Mouse (Mus musculus) limb, embryonic 10.5 days (tissue): ENCODE results near the gene Ttll5. TPM values are rescaled to one million over a fixed set of nuclear protein-coding genes. Genes with fewer than 3 reads are reported as not detected.

Source experiments
- DNase-seq: peaks from one replicate; pipeline ENCODE4 v3.0.0-alpha.2; 2017; ENCODE audit warnings: low spot score
- H3K27ac ChIP-seq: fragments of 300-500 bp; sonication (generic); 2 replicates; pipeline ENCODE4 v1.5.1; 2016; ENCODE audit warnings: mild to moderate bottlenecking
- H3K27me3 ChIP-seq: fragments of 300-500 bp; sonication (generic); 2 replicates; pipeline ENCODE4 v1.6.1; 2016; ENCODE audit warnings: low read depth, mild to moderate bottlenecking; ENCODE audit not compliant: poor library complexity, severe bottlenecking
- H3K36me3 ChIP-seq: fragments of 300-500 bp; sonication (generic); 2 replicates; pipeline ENCODE4 v1.6.1; 2016; ENCODE audit warnings: mild to moderate bottlenecking, moderate library complexity
- H3K4me1 ChIP-seq: fragments of 300-500 bp; sonication (generic); 2 replicates; pipeline ENCODE4 v1.6.1; 2016
- H3K4me3 ChIP-seq: fragments of 300-500 bp; sonication (generic); 2 replicates; pipeline ENCODE4 v1.5.1; 2016; ENCODE audit warnings: mild to moderate bottlenecking, moderate library complexity
- H3K9me3 ChIP-seq: fragments of 300-500 bp; sonication (generic); replicated peaks from 2 replicates; pipeline ENCODE4 v1.6.1; 2016; ENCODE audit warnings: mild to moderate bottlenecking
- WGBS: fragments of 180-500 bp; shearing (Covaris S2); methylation state at CpG from one replicate; pipeline ENCODE4 v1.1.7; 2016; 5-methylcytosine and 5-hydroxymethylcytosine counted together
- polyA plus RNA-seq: library from polyadenylated mRNA; unstranded; fragments of >200 nt; fragmentation: Nextera tagmentation; extraction: Ambion mirVana; gene quantifications from 2 replicates; pipeline ENCODE4 v1.2.1, GENCODE M21; 2016

Ttll5 gene
- polyA plus RNA-seq, 1 experiment from 2014 or later = 22.4 TPM

DNA sequence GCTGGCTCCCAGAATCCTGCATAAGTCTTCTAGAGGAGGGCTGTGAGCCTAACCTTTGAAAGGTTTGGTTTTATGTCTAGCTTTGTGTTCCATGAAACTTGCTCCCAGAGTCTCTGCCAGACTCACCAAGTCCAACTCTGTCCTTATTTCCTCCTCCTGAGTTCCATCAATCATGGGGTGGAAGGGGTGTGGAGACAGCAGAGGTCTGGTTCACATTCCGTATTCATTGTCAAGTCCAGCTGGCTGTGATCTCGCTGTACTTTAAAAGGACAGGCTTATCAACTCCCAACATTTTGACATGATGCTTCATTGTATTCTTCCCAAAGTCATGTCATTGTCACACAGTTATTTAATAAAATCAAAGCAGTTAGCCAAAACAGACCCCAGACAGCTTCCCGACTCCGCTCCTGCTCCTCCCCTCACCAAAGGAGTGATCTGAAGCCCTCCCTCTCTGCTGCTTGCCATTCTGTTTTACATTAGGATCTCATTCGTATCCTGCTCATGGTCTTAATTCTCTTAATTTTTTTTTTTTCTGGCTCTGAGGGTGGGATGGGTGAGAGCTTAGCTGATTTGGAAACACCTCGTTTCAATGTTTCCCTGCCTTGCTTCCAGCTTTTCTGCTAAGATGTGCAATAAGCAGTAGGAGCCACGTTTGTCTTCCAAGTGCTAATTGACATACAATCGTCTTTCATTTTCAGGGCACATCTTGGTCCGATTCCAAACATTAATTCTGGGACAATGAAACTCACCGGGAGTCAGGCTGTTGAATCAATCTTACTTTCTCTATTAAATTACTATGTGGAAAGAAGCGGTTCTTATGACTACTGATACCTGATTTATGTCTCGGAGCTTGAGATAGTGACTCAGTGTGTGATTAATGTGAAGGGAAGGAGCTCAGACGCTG is 162.3 kb downstream of the Ttll5 start:
- H3K27ac ChIP-seq = no peak overlapping the region
- H3K36me3 ChIP-seq = no peaks in the 10 kb centered on the region
- H3K27me3 ChIP-seq = no peaks in the 10 kb centered on the region
- DNase-seq = no peak
- peaks cover 26% of the 10 kb centered on the region for H3K4me1 ChIP-seq
- 63% methylated on average over 13 of the region's 13 CpGs for WGBS
- no peak overlapping the region for H3K4me3 ChIP-seq
- H3K9me3 ChIP-seq = no peaks in the 10 kb centered on the region

DNA sequence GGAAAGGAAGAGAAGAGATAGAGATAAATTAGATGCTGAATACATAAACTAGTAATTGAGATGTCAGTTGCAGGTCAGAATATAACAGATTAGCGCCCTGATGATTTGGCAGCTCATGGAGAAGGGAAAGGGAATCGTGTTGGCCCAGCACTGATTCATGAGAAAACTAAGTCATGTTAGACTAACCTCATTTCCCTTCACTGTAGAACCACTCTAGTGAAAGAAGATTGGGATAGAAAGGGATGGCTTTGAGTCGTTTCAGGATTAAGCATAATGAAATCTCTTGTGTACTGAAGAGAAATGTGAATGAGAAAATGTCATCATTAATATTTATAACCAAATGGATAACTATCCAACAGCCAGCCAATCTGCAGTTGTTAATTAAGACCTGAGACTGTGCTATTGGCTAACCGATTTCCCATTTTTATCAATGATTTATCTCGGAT is 163.0 kb downstream of the Ttll5 start:
- Histone ChIP-seq H3K4me1 (peaks cover 26% of the 10 kb centered on the region), H3K27me3 (no peaks in the 10 kb centered on the region), H3K27ac (no peak overlapping the region), H3K9me3 (no peaks in the 10 kb centered on the region), H3K36me3 (no peaks in the 10 kb centered on the region), H3K4me3 (no peak overlapping the region)
- DNase-seq = no peak
- WGBS = 89% methylated on average over 5 of the region's 5 CpGs

DNA sequence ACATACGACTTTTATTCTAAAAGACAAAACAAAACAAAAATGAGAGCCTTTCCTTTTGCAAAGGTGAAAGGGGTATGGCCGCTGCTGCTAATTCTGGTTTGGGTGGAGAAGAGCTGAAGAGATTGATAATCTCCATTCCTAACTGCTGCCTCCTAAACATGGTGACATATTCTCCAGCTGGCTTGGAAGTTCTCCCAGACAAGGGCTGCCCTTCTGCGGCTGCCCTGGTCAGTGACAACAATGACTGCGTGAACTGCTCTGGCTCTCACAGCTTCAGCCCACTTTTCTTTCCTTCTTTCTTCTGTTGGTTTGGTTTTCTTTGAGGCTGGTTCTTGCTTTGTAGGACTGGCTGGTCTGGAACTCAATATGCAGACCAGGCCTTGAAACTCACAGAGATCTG is 163.7 kb downstream of the Ttll5 start:
- H3K4me3 ChIP-seq = no peak overlapping the region
- no peaks in the 10 kb centered on the region for H3K36me3 ChIP-seq
- peaks cover 26% of the 10 kb centered on the region for H3K4me1 ChIP-seq
- no peaks in the 10 kb centered on the region for H3K9me3 ChIP-seq
- DNase-seq = no peak
- no peaks in the 10 kb centered on the region for H3K27me3 ChIP-seq
- H3K27ac ChIP-seq = no peak overlapping the region
- WGBS = 95% methylated on average over 4 of the region's 4 CpGs

DNA sequence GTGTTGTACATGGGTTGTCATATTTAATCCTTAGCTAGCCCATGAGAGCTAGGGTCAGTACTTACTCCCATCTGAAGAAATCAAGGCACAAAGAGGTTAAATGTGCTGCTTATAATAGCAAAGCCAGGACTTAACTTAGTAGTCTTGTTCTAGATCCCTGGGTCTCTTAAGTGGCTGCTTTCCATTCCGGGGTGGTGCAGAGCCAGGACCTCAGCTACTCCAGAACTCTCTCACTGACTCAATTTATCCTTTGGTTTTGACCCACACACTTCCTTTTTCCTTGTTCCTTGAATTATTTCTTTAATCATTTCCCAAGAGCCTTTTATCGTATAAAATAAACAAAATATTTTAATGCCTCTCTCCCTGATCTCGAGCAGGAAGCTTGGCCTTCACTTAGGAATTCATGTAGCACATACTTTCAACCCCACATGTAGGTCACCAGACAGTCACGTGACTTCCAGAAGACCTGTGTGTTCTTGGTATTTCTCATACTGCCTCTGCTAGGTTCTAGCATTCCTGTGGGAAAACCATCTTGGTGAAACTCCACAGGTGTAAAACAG is 164.4 kb downstream of the Ttll5 start:
- no peak for DNase-seq
- no peaks in the 10 kb centered on the region for H3K36me3 ChIP-seq
- H3K27ac ChIP-seq = no peak overlapping the region
- H3K4me3 ChIP-seq = no peak overlapping the region
- peaks cover 28% of the 10 kb centered on the region for H3K4me1 ChIP-seq
- whole genome bisulfite sequencing = 93% methylated on average over 4 of the region's 4 CpGs
- H3K9me3 ChIP-seq = no peaks in the 10 kb centered on the region
- H3K27me3 ChIP-seq = no peaks in the 10 kb centered on the region

DNA sequence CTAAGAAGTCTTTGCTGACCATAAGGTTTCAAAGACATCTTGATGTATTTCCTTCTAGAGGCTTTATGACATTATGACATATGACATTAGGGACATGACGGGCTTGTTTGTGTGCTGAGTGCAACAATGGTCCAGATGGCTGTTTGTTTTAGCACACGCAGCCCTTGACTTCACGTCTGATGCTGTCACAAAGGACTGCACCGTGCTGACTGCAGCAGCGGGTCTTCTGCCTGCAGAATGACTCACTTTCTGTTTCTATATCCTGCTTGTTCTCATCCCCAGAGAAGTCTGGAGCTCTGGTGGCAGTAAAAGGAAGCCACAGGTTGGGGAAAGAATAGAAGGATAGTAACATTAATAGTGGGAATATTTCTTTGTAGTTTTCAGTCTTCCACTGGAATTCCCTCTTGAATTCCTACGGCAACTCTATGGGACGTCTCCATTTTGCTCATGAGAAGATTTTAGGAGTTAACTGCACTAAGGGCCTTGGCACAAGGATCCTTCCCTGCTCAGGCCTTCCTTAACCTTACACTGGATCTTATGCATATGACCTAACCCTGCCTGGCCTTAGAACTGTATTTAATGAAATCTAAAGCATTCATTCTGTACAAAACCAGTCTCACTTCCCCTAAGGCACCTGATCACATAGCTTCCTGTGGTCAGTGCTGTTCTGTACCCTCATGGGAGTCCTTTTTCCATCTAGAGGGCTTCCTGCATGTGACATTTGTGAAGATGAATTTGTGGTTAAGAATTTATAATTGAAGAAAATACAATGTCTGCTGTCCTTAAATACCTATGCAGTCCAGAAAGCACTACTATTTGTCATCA is 167.8 kb downstream of the Ttll5 start:
- H3K27me3 ChIP-seq = no peaks in the 10 kb centered on the region
- no peak for DNase-seq
- no peaks in the 10 kb centered on the region for H3K9me3 ChIP-seq
- H3K4me3 ChIP-seq = no peak overlapping the region
- H3K36me3 ChIP-seq = peaks cover 13% of the 10 kb centered on the region
- WGBS = 86% methylated on average over 7 of the region's 7 CpGs
- peaks cover 5% of the 10 kb centered on the region; the same call in 1 of the 2 replicates for H3K4me1 ChIP-seq
- no peak overlapping the region for H3K27ac ChIP-seq

DNA sequence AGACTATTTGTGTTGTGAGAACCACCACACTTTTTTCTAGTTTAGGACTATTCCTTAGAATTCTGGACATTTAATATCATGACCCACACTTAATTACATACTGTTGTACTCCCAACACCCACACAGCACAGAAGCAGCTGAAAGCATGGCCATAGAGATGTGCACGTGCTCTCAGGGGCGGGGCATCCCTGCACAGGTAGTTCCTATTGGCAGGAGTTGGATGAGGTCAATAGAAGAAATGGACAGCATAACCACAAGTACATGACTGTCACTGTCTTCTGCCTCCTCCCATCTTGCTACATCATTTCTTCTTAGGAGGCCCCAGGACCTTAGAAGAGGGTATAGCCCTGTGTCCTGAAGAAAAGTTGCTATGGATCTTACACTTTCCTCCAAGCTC is 168.4 kb downstream of the Ttll5 start:
- 90% methylated on average over 2 of the region's 2 CpGs for WGBS
- Histone ChIP-seq H3K36me3 (peaks cover 14% of the 10 kb centered on the region), H3K4me3 (no peak overlapping the region), H3K4me1 (peaks cover 5% of the 10 kb centered on the region; the same call in 1 of the 2 replicates), H3K27me3 (no peaks in the 10 kb centered on the region), H3K9me3 (no peaks in the 10 kb centered on the region), H3K27ac (no peak overlapping the region)
- DNase-seq = no peak

DNA sequence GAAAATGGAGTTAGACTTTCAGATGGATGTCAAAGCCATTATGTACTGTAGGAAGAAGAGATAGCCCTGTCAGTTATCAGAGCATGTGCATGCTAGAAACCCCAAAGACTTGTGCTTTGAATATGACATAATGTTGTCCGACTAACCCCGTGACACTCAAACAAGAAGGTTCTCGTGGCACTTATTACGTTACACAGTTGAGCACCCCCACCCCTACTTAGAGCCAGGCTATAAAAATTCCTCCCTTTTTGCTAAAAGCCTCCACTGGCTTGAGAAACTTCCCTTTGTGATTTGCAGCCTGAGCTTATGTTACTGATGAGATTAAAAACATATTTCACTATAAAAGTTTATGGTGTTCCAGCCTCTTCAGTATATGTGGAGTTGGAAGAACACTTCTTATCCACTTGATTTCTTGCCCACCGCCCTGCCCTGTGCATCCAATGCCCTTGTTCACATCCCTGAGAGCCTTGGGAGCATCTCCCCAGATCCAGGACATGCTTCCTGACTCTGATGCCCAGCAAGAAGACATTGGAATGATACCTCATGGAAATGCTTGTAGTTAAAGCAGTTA is 169.4 kb downstream of the Ttll5 start:
- H3K27ac ChIP-seq = no peak overlapping the region
- DNase-seq = no peak
- no peaks in the 10 kb centered on the region for H3K9me3 ChIP-seq
- 83% methylated on average over 5 of the region's 5 CpGs for WGBS
- H3K36me3 ChIP-seq = peaks cover 14% of the 10 kb centered on the region
- H3K4me1 ChIP-seq = peaks cover 5% of the 10 kb centered on the region; the same call in 1 of the 2 replicates
- no peaks in the 10 kb centered on the region for H3K27me3 ChIP-seq
- no peak overlapping the region for H3K4me3 ChIP-seq

DNA sequence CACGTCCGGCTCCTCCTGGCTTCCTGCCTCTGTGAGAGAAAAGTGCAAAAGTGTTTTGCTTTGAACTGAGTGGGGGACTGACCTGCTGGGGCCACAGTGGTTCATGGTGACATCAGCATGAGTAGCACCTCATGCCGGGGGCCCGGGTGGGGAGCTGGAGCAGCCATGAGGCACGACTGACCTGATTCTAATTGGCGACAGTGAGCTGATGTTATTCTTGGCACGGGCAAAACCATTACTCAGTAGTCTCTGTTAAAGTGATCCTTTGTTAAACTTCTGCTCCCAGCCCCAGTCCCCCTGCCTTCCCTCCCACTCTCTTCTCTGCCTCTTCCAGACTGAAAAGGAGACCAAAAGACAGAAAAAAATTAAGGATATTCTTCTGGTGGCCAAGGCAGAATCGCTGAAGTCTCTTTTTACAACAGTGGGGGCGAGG is 176.2 kb downstream of the Ttll5 start:
- Histone ChIP-seq H3K9me3 (no peaks in the 10 kb centered on the region), H3K4me1 (peaks cover 16% of the 10 kb centered on the region), H3K27ac (peak overlapping the region; percentile 74), H3K36me3 (peaks cover 14% of the 10 kb centered on the region), H3K4me3 (no peak overlapping the region), H3K27me3 (no peaks in the 10 kb centered on the region)
- DNase-seq = peak; percentile 36
- 47% methylated on average over 9 of the region's 9 CpGs for WGBS

DNA sequence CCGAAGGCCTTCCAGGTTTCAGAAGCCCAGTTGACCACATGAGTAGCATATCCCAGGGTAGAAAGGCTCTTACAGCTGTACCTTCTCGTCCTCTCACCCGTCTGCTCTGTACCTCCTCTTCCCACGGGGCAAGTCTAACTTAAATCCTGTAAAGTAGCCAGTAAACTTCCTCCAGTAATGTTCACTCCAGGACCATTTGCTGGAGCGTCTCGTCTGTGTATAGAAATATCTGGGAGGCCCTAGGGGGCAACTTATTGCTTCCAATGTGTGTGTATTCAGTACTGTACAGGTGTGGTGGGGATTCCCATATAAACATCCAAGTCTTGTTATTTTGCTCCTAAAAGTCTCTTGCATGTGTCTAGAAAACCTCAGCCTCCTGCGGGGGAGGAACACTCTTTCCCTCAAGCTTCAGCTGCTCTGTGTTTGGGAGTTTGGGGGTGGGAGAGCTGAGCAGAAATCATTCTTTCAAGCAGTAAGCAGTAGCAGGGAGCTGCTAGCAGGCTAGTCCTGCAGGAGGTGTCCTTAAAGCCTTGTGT is 176.7 kb downstream of the Ttll5 start:
- no peaks in the 10 kb centered on the region for H3K27me3 ChIP-seq
- no peak overlapping the region for H3K4me3 ChIP-seq
- peaks cover 9% of the 10 kb centered on the region for H3K36me3 ChIP-seq
- H3K4me1 ChIP-seq = peaks cover 16% of the 10 kb centered on the region
- no peaks in the 10 kb centered on the region for H3K9me3 ChIP-seq
- no peak for DNase-seq
- 71% methylated on average over 7 of the region's 7 CpGs for WGBS
- peak overlapping the region; percentile 74 for H3K27ac ChIP-seq

DNA sequence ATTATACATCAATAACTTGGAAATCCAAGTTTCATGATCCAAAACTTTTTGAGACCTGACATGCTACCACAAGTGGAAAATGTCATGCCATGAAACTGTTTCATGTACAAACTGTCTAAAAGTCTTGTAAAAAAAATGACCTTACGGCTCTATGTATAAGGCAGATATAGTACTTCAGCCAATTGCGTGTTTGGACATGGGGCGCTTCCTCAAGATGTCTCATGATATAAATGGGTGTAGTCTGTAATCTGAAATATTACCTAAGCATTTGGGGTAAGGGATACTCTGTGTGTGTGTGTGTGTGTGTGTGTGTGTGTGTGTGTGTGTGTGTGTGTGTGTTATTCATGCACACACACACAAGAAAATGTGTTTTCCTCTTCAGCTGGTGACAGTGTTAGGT is 180.2 kb downstream of the Ttll5 start:
- H3K27ac ChIP-seq = no peak overlapping the region
- DNase-seq = no peak
- WGBS = over 99% methylated on average over 3 of the region's 3 CpGs
- H3K36me3 ChIP-seq = no peaks in the 10 kb centered on the region
- peaks cover 27% of the 10 kb centered on the region for H3K4me1 ChIP-seq
- no peak overlapping the region for H3K4me3 ChIP-seq
- no peaks in the 10 kb centered on the region for H3K9me3 ChIP-seq
- H3K27me3 ChIP-seq = no peaks in the 10 kb centered on the region

DNA sequence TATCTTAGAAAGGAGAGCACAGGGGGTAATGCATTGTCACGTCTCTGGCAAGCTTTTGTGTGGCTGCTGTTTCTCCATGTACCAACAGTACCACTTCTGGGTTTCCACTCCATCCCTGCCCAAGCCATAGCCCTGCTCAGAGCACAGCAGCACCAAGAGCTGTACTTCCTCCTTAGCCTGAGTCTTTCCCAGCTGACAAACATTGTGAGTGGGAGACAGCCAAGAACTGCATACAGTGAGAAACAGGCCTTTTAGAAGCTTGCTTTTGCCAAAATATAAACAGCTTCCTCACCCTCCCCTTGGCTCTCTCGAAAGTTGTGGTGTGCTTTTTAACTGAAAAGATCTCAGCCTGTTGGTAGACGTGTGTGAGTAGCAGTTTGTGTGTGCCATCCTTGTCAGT is 182.9 kb downstream of the Ttll5 start:
- Histone ChIP-seq H3K4me1 (peaks cover 12% of the 10 kb centered on the region), H3K27me3 (no peaks in the 10 kb centered on the region), H3K36me3 (no peaks in the 10 kb centered on the region), H3K9me3 (no peaks in the 10 kb centered on the region), H3K27ac (peak overlapping the region; percentile 44; the same call in 1 of the 2 replicates), H3K4me3 (no peak overlapping the region)
- 75% methylated on average over 3 of the region's 3 CpGs for WGBS
- DNase-seq = no peak

DNA sequence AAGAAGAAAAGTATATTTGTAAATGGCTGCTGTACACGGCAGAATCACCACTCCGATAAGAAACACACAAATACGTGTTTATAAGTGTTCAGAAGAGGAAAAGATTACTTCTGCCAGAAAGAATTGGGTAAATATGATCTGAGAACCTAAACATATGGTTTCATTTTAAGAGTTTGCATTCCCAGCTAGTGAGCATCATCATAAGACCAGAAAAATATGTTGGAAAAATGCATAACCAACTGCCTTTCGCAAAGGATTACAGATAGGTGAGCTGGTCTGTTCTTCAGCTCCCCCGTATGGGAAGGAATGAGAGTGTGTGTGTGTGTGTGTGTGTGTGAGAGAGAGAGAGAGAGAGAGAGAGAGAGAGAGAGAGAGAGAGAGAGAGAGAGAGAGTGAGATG is 186.2 kb downstream of the Ttll5 start:
- H3K4me1 ChIP-seq = peaks cover 15% of the 10 kb centered on the region
- no peak overlapping the region for H3K4me3 ChIP-seq
- H3K27me3 ChIP-seq = no peaks in the 10 kb centered on the region
- 91% methylated on average over 5 of the region's 5 CpGs for WGBS
- H3K36me3 ChIP-seq = peaks cover 12% of the 10 kb centered on the region; the same call in 1 of the 2 replicates
- no peak overlapping the region for H3K27ac ChIP-seq
- no peaks in the 10 kb centered on the region for H3K9me3 ChIP-seq
- DNase-seq = no peak
